Mouse (Mus musculus) kidney, postnatal 36 days (tissue): ENCODE results near the gene Swsap1.

Source experiments
- DNase-seq, 2 experiments: peaks; one replicate each; pipeline ENCODE4 v3.0.0; 2021 to 2022; ENCODE audit warnings: mixed read lengths in 2 of 2

Swsap1 gene

DNA sequence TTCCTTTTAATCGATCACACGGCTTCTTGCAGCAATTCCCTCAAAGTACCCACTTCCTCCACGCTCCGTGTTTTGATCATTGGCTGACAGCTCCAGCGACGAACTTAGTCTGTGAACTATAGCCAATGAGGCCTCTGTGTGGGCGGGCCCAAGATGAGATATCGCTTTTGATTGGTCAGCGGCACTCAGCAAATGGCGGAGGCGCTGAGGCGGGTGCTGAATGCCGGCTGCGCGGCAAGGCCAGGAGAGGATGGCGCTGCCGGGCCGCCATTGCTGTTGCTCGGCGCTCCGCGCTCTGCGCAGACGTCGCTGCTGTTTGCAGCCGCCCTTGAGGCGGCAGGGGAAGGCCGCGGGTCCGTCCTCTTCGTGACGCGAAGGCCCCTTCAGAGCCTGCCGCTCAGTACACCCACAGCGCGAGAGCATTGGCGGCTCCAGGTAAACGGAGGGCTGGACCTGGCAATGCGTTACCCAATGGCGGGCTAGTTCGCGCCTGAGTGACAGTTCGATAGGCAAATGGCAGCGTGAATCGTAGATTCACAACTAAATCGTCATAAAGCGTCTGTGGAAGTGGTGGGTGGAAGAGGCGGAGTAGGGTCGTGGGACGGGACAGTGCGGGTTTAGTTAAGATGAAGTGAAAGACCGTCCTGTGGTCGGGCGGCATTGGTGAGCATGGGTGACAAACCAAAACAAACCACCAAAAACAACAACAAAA is at the start of gene Swsap1:
Gene Swsap1 (plus strand): TSS at position 186 of the 712 bp plus-strand sequence.
- DNase-seq = peak; percentile 97 to 99

DNA sequence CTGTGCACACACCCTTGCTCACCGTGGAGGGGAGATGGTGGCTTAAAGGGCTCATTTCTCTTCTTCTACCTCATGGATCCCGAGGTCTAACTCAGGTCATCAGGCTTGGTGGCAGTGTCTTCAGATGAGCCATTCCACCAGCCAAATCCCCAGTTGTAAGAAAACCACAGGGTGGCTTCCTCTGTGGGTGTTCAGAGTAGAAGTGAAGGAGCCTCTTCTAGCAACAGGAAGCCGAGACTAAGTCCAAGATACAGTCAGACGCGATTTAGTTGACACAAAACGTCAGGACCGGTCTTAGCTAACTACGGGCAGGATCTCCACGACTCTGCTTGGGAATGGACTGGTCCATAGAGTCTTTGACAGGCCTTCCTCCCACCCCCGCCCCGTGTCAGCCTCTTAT is 47.3 kb upstream of the Swsap1 start:
- no peak for DNase-seq

DNA sequence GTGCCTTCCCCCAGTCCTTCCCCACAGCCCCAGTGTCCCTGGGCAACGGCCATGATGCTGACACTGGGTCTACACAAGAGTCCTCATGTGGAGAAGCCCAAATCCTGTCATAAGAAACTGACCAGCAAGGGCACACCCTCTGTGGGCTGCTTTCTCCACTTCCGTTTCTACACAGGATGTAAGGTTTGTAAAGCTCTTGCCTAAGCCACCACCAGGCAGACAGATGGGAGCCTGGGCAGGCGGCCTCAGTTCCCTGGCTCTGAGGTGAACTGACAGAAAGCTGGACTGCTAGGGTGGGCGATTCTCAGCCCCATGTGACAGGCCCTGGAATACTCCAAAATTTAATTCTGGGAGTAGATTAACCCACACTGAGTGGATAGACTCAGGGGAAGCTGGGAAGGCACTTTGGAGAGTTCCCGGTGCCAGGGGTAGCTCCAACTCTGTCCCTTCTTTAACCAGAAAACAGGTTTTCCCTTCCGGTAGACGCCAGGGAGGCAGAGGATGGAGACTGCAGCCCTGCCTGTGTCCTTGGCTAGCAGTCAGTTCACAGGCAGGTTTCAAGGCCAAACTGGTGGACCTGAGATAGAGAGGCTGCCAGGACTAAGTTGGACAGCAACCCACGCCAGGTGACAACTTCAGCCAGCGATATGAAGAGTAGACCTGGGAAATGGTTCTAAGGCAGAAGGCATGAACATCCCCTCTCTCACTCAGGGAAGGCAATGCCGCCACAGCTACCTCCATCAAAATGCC is 45.9 kb upstream of the Swsap1 start:
- no peak for DNase-seq

DNA sequence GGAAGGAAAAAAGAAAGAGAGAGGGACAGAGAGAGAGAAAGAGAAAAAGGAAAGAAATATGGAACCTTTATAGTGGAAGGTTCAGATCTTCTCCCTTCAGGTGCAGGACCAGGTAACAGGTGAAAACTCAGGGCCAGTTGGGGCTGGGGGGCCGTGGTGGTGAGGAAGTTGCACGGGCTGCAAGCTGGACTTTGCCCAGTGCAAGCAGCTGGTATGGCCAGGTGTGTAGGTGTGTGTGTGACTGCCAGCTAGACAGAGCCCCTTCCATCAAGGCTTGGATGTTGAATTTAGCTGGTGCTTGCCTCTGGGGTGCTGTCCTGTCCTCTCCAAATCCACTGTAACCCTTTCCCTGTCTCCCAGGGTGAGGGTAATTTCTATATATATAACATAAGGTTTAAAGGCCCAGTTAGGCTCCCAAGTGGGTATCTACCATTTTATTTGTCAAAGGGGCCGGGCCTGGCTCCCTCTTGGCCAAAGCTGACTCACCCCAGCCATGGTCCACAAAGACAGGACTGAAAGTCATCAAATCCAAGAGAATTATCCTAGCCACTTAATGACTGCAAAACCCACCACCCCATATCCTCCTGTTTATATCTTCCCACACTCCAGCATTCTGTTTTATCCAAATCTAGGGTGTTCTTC is 38.6 kb upstream of the Swsap1 start:
- DNase-seq = no peak

DNA sequence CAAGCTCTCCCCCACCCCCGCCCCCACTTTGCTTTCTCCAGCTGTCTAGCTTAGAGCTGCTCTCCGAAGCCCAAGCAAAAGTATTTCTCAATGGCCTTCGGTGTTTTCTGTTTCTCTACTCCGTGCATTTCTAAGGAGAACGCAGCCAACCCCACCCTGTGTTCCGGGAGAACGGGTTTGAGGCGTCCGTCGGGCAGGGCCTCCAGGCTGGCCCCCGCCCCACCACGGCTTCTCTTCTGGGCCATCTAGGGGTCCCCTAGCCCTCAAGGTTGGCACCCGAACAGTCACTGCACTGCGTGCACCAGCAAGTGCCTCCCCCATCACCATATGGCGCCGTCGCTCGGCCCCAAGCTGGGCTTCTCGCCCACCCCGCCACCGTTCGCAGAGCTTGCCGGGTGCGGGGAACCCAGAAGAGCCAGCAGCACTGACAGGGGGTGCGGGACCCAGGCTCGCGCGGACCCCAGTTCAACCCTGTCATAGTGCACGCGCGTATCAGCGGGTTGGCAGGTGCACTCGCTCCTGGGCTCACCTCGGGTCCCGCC is 38.0 kb upstream of the Swsap1 start:
- DNase-seq = no peak

DNA sequence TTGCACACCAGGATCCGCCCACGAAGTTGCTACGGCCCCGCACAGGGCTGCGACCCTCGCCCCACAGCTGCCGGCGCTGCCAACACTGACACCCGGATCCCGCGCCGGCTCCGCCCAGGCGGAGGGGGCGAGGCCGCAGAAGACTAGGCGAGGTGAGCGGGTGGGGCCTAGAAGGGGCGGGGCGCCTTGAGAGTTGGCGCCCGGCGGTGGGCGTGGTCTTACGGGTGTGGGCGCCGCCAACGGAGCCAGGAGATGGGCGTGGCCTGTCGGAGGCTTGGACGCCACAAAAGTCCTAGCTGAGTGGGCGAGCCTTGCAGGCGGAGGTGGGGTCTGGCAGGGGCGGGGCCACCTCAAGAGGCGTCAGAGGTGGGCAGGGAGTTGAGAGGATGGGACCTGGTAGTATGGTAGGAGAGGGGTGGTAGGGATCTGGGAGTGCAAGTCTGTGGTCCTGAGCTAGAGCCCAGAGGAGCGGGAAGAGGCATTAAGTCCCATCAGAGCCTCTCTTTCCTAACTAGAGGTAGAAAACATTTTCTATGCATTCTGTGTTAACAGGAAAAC is 37.4 kb upstream of the Swsap1 start, which contains the start of gene Rab3d:
Gene Rab3d (minus strand): TSS at position 158 of the 558 bp plus-strand sequence.
- DNase-seq = peak; percentile 97 to 99

DNA sequence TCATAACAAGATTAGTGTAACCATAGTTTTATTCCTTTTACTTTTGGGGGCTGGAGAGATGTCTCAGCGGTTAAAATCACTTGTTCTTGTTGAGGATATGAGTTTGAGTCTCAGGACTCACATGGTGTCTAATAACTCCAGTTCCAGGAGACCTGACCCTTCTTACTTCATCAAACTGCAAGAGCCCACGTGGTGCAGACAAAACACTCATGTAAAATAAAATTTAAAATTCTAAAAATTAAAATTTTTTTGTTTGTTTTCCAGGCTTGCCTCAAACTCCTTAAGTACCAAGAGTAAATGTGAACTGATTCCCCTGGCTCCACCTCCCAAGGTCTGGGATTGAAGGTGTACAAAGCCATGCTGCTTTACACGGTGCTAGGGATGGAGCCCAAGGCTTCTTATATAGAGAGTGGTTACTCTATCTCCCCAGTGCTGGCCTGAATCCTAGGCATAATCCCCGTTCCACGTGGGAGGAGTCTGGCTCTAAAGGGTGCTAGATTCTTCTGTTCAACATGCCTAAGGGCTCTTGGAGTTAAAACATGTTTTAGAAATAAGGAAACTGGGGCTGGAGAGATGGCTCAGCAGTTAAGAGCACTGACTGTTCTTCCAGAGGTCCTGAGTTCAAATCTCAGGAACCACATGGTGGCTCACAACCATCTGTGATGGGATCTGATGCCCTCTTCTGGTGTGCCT is 36.7 kb upstream of the Swsap1 start:
- DNase-seq = no peak

DNA sequence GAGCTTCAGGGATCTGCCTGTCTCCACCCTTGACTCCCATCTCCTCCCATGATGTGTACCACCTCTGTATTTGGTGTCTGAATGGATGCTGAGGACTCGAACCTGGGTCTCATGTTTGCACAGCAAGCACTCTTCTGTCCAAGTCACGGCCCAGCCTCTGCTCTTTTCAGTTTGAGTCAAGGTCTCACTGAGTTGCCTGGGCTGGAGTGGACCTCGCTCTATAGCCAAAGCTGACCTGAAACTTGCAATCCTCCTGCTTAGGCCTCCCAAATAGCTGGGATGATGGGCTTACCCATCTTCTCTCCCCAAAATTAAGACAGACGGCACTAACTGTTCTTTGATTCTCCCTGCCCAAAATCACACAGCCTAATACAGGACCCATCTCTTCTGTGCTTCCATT is 32.5 kb upstream of the Swsap1 start:
- no peak for DNase-seq

DNA sequence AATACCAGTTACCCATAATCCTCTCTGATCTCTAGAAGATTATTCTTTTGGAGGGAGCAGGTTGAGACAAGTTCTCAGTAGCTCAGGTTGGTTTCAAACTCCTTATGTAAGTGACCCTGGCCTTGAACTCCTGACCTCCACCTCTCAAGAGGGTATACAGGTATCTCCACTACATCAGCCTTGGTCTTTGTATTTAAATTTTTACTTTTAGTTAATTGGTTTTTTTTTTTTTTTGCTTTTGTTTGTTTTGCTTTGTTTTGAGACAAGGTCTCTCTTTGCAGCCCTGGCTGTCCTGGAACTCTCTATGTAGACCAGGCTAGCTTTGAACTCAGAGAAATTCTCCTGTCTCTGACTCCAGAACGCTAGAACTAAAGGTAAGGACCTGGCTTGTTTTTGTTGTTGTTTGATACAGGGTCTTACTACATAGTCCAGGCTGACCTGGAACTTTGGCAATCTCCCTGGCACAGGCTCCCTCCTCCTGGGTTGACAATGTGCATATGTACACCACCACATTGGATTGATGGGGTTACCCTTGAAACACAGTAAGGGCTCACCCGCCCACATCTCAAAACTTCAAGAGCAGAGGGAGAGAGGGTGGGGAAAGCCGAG is 32.0 kb upstream of the Swsap1 start:
- DNase-seq = no peak

DNA sequence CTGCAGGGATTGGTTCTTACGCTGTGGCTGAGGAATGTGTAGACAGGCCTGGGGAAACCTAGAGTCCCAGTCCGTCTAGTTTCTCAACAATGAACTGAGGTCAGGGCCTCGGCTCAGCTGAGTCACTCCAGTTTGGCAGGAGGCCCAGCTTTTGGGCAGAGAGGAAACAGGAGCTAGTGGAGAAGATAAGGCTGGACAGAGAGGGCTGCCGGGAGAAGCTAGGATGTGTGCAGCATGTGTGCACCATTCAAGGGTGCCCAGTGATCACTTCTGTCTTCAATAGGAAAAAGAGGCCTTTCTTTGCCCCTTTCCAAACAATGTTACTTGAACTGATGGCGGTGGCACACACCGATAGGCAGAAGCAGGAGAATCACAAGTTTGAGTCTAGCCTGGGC is 31.5 kb upstream of the Swsap1 start:
- DNase-seq = peak; percentile 93 to 94

DNA sequence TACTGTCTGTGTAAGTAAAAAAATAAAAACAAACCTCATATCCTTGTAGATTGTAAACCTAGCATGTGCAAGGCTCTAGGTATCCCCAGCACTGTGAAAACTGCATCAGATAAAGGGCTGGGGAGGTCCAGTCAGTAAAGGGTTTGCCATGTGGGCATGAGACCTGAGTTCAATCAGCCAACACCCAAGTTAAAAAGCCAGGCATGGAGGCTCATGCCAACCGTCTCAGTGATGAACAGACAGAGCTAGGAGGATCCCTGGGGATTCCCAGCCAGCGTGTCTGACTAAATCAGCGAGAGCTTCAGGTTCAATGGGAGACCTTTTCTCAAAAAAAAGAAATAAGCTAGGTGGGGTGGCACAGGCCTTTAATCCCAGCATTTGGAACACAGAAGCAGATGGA is 30.5 kb upstream of the Swsap1 start:
- DNase-seq = no peak

DNA sequence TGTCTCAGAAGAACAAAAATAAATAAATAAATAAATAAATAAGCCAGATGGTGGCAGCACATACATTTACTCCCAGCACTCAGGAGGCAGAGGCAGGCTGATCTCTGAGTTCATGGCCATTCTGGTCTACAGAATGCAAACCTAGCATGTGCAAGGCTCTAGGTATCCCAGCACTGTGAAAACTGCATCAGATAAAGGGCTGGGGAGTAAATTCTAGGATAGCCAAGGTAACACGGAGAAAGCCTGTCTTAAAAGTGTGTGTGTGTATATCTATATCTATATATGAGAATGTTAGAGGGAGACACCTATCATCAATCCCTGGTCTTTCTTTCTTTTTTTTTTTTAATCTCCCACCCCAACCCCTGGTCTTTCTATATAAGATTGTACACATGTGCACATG is 30.0 kb upstream of the Swsap1 start:
- no peak for DNase-seq

DNA sequence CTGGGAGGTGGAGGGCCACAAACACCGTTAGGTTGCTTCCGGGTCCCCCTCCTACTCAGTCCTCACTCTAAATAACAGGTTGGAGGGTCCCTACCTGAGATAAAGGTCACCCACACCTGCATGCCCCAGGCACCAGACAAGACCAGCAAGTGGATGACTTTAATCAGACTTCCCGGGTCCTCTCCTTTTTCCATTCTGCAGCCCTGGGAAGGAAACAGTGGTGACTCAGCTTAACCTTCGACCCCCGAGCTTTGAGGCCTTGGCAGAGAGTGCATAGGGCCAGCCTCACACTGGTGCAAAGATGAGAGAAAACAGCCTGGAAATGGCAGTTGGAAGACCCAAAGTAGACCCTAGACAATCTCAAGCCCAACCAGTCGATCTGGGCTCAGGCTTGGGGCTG is 29.4 kb upstream of the Swsap1 start:
- DNase-seq = peak; percentile 56 to 70

DNA sequence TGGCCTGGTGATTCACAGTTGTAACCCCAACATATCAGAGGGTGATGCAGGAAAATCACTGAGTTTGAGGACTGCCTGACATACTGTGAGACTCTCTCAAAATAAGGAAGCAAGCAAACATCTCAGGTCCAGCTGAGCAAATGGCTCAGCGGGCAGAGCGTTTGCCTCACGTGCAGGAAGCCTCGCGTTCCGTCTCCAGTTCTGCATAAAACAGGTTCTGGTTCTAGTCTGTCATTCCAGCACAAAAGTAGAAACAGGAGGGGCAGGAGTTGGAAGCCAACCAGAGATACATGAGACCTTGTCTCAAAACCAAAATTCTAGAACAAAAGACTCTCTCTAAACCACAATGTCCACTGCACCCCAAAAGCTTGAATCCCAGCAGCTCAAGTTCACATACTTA is 28.8 kb upstream of the Swsap1 start:
- DNase-seq = peak in 1 of 2 experiments; percentile 38

DNA sequence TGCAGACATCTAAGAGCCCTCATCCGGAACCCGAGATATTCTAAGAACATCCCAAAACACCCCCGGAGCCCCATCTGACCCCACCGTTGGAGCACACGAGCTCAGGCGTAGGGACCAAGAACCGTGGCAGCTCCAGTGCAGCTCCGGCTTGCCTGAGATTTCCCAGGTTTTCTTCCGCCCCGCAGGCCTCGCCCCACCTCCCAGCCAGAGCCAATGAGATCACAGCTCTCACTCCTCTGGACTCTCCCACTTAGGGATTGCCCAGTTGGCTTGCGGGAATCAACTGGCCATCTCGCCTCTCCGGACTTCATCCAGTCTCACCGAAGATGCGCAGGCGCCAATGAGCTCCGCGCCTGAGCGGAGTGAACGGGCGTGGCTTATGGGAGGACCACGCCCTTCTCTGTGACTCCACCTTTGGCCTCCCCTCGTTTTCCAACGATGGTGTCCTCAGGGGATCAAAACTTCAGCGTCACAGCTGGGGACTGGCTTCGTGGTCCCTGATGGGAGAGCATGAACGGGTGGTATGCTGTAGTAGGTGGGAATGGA is 28.3 kb upstream of the Swsap1 start, which contains the start of the genes Ccdc159 and Tmem205:
Gene Ccdc159 (plus strand): TSS at position 264 of the 546 bp plus-strand sequence.
Gene Tmem205 (minus strand): TSS at position 349 of the 546 bp plus-strand sequence.
- DNase-seq = peak; percentile 94 to 97

DNA sequence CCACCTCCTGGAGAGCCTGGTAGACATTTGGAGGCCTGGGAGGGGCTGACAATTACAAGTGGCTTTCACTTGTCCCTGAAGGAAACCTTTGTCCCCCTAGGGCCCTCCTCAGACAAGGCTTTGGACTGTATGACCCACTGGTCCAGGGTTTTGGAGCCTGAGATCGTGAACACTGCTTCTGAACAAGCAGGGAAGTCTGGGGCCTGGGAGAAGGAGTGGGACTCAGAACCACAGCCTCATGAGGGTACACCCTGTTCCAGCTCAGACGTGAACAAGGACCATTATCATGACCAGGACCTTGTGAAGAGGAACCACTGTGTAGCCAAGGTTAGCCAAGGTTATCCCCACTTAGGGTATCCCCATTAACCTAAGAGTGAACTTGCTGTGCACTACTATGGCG is 26.3 kb upstream of the Swsap1 start:
- no peak for DNase-seq

DNA sequence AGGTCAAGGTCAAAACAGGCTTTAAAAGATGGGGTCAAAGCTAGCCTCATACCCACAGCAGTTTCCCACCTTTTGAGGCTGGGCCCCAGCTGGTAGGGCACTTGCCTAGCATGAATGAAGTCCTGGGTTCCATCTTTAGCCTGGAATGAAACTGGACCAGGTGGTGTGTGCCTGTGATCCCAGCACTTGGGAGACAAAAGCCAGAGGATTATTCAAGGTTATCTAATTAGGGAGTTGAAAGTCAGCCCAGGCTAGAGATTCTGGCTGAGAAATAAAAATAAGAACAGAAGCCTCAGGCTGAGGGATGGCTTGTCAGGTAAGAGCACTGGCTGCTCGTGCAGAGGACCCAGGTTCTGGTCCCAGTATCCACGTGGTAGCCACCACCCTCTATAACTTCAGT is 23.5 kb upstream of the Swsap1 start:
- DNase-seq = no peak

DNA sequence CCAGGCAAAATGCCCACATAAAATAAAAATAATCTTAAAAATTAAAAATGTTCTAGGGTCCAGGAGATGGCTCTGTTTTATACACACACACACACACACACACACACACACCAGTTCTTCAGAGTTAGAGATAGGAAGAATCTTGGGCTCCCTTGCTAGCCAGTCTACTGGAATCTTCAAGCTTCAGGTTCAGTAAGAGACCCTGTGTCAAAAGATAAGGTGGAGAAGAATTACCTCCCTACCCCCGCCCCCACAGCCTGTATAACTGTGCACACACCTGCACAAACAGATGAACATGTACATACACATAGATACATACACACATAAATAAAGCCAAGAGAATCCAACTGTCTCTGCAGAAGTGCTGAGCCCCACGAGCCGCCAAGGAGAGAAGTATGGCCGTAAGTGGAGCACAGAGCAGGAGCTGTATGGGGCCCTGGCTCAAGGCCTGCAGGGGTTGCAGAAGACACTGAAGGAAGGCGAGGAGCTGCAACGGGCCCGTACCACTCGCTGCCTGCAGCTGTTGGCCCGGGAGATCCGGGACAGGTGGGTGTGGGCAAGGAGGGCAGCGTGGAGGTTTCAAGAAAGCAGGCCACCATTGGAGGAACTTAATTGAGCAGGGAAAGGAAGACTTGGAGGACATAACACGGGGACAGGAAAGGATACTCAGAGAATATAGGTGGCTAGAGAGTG is 23.0 kb upstream of the Swsap1 start:
- no peak for DNase-seq

DNA sequence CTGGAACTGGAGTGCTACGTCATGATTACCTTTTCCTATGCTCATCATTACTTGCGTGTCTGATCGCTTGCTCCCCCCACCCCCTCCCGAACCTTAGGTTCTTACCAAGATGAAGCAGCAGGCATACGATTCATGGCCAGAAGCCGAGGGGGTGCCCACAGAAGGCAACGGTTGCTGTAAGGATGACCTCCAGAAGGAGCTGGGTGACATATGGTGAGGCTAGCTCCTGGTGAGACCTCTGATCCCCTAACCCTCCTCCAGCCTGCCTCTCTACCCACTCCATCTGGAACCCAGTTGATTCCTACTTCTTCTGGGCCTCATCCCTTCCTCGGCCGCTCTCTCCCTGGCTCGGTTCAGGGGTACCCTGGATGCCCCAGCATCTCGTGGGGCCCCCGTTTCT is 21.5 kb upstream of the Swsap1 start:
- DNase-seq = no peak

DNA sequence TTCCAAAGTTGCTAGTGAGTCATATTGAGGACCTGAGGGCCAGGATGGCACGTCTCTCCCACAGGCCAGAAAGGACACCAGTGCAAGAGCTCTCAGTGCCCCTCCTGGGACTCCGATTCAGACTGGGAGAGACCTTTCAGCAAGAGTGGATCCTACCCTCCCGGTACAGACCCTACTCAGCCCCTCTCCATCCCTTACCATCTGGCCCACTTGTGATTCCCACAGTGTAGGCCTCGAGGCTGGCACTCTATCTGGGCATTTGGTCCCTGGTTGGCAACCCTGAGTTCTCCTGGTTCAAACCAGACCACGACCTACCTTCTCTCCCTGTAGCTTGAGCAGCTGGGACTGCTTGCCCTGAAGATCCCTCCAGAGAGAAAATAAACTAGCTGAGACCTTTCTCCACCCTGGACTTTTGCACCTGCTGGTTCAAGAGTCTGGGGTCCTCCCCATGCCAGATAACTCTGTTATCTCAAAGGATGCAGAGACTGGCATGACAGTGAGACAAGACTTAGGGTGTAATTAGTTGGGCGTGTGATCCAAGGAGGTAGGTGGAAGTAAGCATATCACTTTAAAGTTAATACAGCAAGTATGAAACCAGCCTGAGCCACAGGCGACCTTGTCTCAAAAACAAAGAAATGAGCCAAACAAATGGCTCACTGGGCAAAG is 20.0 kb upstream of the Swsap1 start:
- DNase-seq = no peak
